Mouse (Mus musculus): ENCODE data around the gene C1galt1. TPM values are rescaled to one million over a fixed set of nuclear protein-coding genes. Genes with fewer than 3 reads are reported as not detected.

C1galt1 gene
- polyA plus RNA-seq, 1 experiment from 2014 or later, result 5.3 TPM

DNA sequence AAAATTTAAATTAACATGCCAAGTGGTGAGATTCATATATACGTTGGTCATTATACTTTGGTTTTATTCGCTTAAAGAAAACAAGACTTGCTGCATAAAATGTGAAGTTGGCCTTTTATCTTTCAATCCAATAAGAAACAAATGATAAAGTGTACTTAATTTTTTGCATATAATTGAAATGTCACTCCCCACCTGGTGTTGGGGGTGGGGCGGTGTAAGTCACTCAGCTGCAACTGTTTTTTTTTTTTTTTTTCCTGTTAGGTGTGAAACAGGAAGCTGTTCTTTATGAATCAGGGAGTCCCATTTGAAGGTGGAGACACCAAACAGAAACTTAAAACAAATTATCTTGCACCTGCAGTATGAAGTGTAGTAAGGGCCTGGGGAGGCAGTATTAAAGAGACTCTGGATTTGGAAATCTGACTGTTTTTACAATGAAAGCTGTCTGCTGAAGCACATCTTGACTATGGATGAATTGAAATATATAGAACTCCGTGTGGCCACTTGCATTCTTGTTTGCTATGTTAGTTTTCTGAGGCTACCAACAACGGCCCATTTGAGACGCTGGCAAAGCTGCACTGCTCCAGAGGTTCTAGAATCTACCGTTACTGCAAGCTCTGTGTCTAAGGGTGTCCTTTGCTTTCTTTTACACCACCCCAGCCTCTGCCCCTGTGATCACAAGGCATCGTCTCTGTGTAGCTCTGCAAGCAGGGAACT is 2.2 kb downstream of the C1galt1 start:
- ATAC-seq, result no peak
- no peaks in the 10 kb centered on the region for H3K36me3 ChIP-seq
- no peaks in the 10 kb centered on the region for H3K9me3 ChIP-seq
- H3K4me2 ChIP-seq (replicated peaks), result peak overlapping the region; percentile 42
- WGBS, result 75% methylated on average over 8 of the region's 8 CpGs
- peaks cover 8% of the 10 kb centered on the region; the same call in 1 of the 2 replicates for H3K4me1 ChIP-seq (replicated peaks)
- H3K9ac ChIP-seq, result no peak overlapping the region
- H3K27me3 ChIP-seq (replicated peaks), result no peaks in the 10 kb centered on the region
- H3K27ac ChIP-seq, result no peak overlapping the region
- no peak overlapping the region for H3K4me3 ChIP-seq (replicated peaks)

DNA sequence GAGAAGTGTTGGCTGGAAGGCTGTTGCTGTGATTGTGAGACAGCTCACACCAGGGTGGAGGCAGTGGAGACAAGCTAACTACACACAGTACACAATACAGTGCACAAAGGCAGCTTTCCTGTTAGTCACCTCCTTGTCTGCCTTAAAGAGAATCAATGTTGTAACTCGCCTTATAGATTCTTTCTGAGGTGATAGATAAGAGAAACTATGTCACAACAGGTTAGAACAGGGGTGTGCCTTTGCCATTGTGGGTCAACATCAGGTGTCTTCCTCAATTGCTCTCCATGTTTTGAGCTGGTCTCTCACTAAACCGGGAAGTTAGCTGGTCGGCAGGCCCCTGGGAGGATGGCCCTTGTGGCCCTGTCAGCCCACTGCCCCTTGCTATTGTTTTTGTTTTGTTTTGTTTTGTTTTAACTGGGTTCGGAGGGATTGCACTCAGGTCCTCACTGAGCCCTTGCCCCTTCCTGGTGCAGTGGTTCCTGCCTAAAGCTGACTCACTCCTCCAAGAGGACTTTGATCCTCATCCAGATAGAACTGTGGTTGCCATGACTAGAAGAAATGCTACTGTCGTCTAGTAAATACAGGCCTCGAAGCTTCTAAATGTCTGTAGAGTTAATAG is 3.4 kb downstream of the C1galt1 start:
- peak; percentile 54 for ATAC-seq
- Histone ChIP-seq H3K4me1 (replicated peaks) (peaks cover 8% of the 10 kb centered on the region; the same call in 1 of the 2 replicates), H3K36me3 (no peaks in the 10 kb centered on the region), H3K4me3 (replicated peaks) (no peak overlapping the region), H3K27me3 (replicated peaks) (no peaks in the 10 kb centered on the region), H3K9me3 (no peaks in the 10 kb centered on the region), H3K27ac (peak overlapping the region; percentile 66; the same call in 1 of the 2 replicates), H3K4me2 (replicated peaks) (peak overlapping the region; percentile 42), H3K9ac (no peak overlapping the region)
- 48% methylated on average over 6 of the region's 6 CpGs for WGBS

DNA sequence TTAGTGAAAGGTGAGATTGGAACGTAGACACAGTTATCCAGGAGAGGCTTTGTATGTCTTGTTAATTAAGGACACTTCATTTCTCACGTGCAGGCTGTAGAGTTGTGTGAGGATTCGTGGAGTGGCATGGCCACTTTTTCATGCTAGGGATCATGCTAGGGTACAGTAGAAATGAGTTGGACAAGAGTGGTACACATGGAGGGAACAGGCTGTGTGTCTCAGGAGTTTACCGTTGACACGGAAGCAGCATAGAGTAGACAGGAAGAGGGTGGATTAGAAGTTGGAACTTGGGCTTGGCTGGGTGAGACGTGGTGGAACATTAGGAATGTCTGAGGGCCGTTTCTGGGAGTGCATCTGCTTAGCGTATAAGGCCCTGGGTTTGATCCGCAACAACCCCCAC is 4.1 kb downstream of the C1galt1 start:
- Histone ChIP-seq H3K9ac (no peak overlapping the region), H3K9me3 (no peaks in the 10 kb centered on the region), H3K36me3 (no peaks in the 10 kb centered on the region), H3K4me3 (replicated peaks) (no peak overlapping the region), H3K4me2 (replicated peaks) (no peak overlapping the region), H3K27me3 (replicated peaks) (no peaks in the 10 kb centered on the region), H3K27ac (no peak overlapping the region), H3K4me1 (replicated peaks) (peaks cover 8% of the 10 kb centered on the region; the same call in 1 of the 2 replicates)
- ATAC-seq, result no peak
- WGBS, result 81% methylated on average over 9 of the region's 9 CpGs

DNA sequence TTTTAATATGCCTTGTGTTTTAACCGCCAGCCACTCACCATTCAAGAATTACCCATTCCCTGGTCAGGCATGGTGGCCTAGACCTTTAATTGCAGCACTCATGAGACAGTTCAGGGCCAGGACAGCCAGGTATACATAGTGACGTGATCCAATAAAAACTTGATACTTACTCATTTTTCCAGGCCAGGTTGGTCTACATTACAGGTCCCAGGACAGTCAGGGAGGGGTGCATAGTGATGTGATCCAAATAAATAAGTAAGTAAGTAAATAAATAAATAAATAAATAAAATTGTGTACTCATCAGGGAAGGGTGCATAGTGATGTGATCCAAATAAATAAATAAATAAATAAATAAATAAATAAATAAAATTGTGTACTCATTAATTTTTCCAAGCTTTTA is 6.4 kb downstream of the C1galt1 start:
- Histone ChIP-seq H3K9ac (no peak overlapping the region), H3K9me3 (no peaks in the 10 kb centered on the region), H3K27ac (no peak overlapping the region), H3K27me3 (replicated peaks) (no peaks in the 10 kb centered on the region), H3K4me1 (replicated peaks) (peaks cover 8% of the 10 kb centered on the region; the same call in 1 of the 2 replicates), H3K36me3 (no peaks in the 10 kb centered on the region), H3K4me3 (replicated peaks) (no peak overlapping the region), H3K4me2 (replicated peaks) (no peak overlapping the region)
- ATAC-seq, result no peak
- WGBS, result 86% methylated on average over 2 of the region's 2 CpGs

DNA sequence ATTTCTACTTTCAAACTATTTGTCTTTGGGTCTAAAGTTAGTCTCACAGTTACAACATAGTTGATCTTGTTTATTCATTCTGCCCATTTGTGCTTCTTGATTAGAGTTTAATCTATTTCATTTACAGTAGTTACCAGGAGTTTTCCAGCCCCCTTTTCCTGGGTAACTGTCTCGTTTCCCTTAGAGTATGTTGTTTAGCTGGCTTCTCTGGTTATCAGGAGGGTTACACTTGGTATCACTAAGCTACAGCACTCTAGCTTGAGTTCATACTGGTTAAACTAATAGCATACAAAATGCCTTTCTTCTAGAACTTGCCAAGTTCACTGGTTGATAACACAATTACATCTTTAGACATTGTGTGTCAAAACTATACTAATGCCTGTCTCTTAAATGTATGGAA is 8.3 kb downstream of the C1galt1 start:
- Histone ChIP-seq H3K36me3 (no peaks in the 10 kb centered on the region), H3K4me1 (replicated peaks) (0 out of 2 replicates have a peak, but pooled peaks cover 5% of the 10 kb centered on the region), H3K4me2 (replicated peaks) (no peak overlapping the region), H3K27me3 (replicated peaks) (no peaks in the 10 kb centered on the region), H3K4me3 (replicated peaks) (no peak overlapping the region), H3K9ac (no peak overlapping the region), H3K27ac (no peak overlapping the region), H3K9me3 (no peaks in the 10 kb centered on the region)
- WGBS, result 62% methylated on average over 1 of the region's 1 CpGs
- no peak for ATAC-seq

DNA sequence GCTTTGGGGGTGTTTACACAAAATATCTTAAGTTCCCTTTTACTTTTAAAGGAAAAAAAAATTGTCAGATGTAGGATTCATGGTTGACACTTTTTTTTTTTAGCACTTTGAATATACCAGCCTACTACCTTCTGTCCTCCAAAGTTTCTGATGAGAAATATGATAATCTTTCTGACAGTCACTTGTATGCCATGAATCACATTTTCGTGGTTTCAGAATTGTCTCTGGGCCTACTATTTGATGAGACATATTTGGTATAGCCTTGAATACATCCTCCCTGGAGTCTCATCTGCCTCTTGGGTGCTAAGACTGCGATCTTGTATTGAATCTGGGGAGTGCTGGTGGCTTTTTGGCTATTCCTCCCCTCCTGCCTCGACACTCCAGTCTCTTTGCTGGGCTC is 8.8 kb downstream of the C1galt1 start:
- H3K27ac ChIP-seq, result no peak overlapping the region
- H3K4me2 ChIP-seq (replicated peaks), result no peak overlapping the region
- WGBS, result 84% methylated on average over 3 of the region's 3 CpGs
- H3K4me3 ChIP-seq (replicated peaks), result no peak overlapping the region
- no peak overlapping the region for H3K9ac ChIP-seq
- H3K4me1 ChIP-seq (replicated peaks), result 0 out of 2 replicates have a peak, but pooled peaks cover 5% of the 10 kb centered on the region
- H3K9me3 ChIP-seq, result no peaks in the 10 kb centered on the region
- H3K36me3 ChIP-seq, result no peaks in the 10 kb centered on the region
- ATAC-seq, result no peak
- H3K27me3 ChIP-seq (replicated peaks), result no peaks in the 10 kb centered on the region

DNA sequence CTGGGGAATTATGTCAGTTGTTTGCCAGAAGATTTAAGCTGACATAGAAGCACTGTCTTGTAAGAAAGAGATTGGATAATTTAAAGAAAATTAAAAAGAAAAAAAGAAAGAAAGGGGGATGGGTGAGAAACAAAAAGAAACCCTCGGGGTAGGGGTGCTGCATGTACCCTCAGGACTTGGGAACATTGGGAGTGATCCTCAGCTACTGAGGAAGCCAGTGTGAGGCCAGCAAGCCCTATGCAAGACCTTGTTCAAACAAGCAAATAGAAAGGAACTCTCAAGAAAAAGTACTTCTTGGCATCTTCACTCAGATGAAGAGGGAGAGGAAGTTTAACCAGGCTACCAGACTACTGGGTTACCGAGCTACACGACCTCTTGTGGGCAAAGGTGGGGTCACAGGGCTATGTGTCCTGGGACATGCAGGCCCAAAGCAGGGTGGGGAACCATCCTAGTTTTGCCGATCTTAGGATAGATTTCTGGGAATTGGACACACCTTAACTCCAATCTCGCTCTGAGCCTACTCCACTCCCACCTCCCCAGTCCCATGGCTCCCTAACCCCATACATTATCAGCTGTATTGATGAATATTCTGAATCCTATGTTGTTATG is 12.1 kb downstream of the C1galt1 start:
- peak; percentile 31; the same call in 1 of the 2 replicates for ATAC-seq
- Histone ChIP-seq H3K27ac (no peak overlapping the region), H3K4me2 (replicated peaks) (no peak overlapping the region), H3K9ac (no peak overlapping the region), H3K27me3 (replicated peaks) (no peaks in the 10 kb centered on the region), H3K4me1 (replicated peaks) (no peaks in the 10 kb centered on the region), H3K4me3 (replicated peaks) (no peak overlapping the region), H3K9me3 (no peaks in the 10 kb centered on the region), H3K36me3 (no peaks in the 10 kb centered on the region)
- whole genome bisulfite sequencing, result 70% methylated on average over 5 of the region's 5 CpGs

DNA sequence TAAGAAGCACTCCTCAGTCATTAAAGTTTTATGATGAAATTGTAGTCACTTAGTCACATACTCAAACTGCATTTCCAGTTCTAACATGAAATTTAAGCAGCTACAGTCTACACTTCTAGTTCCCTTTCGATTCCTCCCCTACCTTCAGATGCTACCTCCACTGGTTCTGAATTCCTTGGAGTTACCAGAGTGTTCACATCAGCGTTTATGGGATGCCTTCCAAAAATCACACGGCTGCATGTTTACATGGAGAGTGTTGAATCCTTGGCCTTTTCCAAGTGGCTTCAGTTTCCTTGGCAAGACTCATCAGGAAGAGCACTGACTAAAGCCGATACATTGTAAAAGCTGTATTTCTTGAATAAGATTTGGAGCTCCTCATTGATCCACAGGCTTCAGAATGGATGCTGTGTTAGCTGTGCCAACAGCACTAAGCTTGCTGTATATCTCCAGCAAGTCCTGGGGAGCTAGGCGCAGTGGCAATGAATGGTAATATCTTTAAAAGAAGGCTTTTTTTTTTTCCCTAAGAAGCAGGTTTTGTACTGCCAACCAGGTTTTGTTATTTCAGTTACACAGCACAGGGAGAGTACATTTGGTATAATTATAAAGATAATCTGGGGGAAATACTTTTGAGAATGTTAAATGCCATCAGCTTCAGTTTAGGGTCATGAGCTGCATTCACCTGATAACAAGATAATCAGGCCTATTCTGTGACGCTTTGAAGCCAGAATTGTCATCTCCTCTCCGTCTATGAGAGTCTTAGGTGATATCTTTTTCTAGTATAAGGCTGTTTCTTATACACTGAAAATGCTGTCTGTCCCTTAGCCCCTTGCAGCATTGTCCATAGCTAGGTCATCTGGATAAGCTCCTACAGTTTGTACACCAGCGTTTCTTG is 13.0 kb downstream of the C1galt1 start:
- Histone ChIP-seq H3K36me3 (no peaks in the 10 kb centered on the region), H3K9me3 (no peaks in the 10 kb centered on the region), H3K4me1 (replicated peaks) (no peaks in the 10 kb centered on the region), H3K9ac (no peak overlapping the region), H3K27ac (no peak overlapping the region), H3K4me3 (replicated peaks) (no peak overlapping the region), H3K4me2 (replicated peaks) (no peak overlapping the region), H3K27me3 (replicated peaks) (no peaks in the 10 kb centered on the region)
- ATAC-seq, result no peak
- 72% methylated on average over 8 of the region's 8 CpGs for WGBS

DNA sequence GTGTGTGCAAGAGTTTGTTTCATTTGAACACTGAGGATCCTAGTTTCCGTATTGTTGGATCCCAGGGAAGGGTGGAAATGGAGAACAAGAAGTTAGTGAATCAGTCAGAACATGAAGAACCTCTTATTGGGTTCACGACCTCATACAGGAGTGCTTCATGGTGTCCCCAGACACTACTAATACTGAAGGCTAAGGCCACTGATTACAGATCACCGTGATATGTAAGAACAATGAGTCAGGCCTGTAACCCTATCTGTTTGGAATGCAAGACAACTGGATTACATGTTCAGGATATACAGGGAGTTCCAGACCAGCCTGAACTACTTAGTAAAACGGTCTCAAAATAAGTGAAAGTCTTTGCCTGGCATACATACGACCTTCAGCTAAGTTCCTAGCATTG is 13.9 kb downstream of the C1galt1 start:
- WGBS, result 77% methylated on average over 5 of the region's 5 CpGs
- Histone ChIP-seq H3K36me3 (no peaks in the 10 kb centered on the region), H3K9ac (no peak overlapping the region), H3K4me2 (replicated peaks) (no peak overlapping the region), H3K9me3 (no peaks in the 10 kb centered on the region), H3K27me3 (replicated peaks) (no peaks in the 10 kb centered on the region), H3K4me1 (replicated peaks) (no peaks in the 10 kb centered on the region), H3K4me3 (replicated peaks) (no peak overlapping the region), H3K27ac (no peak overlapping the region)
- no peak for ATAC-seq

DNA sequence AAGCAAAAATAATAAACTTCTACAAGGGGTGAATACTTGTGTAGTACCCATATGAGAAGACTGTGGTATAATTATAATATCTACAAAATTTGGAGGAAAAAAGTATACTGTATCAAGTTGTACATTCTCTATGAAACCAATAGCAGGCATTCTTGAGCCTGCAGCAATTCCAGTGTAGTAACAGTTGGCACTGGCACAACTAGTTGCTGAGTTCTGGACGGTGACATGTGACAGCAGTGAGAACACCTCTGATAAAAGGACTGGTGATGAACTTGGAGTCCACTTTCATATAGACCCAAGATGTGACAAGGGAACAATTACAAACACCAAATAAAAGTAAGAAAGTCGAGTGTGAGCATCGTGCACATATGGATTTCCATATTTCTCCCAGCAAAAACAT is 14.5 kb downstream of the C1galt1 start:
- no peak for ATAC-seq
- Histone ChIP-seq H3K27me3 (replicated peaks) (no peaks in the 10 kb centered on the region), H3K4me3 (replicated peaks) (no peak overlapping the region), H3K27ac (no peak overlapping the region), H3K9ac (no peak overlapping the region), H3K4me1 (replicated peaks) (no peaks in the 10 kb centered on the region), H3K9me3 (no peaks in the 10 kb centered on the region), H3K4me2 (replicated peaks) (no peak overlapping the region), H3K36me3 (no peaks in the 10 kb centered on the region)
- 88% methylated on average over 3 of the region's 3 CpGs for WGBS

DNA sequence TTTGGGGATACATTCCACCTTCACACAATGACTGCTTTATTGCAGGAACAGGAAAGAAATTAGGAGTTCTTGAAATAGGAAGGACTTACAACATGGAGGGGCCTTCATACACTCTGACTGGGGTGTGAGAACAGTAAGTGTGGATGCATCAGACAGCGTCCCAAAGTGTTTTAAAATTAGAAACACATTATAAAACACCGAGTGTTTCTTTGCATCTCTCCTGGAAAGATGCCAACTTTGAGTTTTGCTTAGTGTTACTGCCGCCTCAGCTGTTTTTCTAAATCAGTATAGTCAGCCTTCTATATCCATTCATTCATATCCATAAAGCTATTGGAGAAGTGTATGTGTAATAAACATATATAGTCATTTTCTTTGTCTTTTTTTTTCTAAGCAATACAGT is 16.4 kb downstream of the C1galt1 start:
- Histone ChIP-seq H3K27me3 (replicated peaks) (no peaks in the 10 kb centered on the region), H3K4me3 (replicated peaks) (no peak overlapping the region), H3K27ac (no peak overlapping the region), H3K9ac (no peak overlapping the region), H3K9me3 (no peaks in the 10 kb centered on the region), H3K4me1 (replicated peaks) (no peaks in the 10 kb centered on the region), H3K36me3 (no peaks in the 10 kb centered on the region), H3K4me2 (replicated peaks) (no peak overlapping the region)
- 42% methylated on average over 3 of the region's 3 CpGs for WGBS
- ATAC-seq, result no peak

DNA sequence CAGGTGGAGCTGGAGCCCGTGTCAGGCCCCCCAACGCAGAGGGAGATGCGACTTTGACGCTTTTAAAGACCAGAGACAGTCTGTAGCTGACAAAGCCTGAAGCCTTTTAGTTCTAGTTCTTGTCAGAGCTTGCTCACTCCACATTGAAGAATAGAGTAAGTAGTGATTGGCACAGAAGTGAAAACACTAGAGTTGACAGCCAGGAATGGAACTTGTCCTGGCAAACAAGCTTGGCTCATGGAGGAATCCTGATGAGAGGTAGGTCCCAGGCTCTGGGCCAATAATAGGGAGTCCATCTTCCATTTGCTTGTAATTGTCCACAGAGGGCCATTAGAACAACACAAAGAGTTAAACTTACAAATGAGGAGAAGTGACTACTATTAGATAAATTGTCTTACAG is 18.7 kb downstream of the C1galt1 start:
- WGBS, result 87% methylated on average over 4 of the region's 4 CpGs
- H3K9me3 ChIP-seq, result no peaks in the 10 kb centered on the region
- no peak overlapping the region for H3K9ac ChIP-seq
- no peak overlapping the region for H3K4me3 ChIP-seq (replicated peaks)
- no peak overlapping the region for H3K4me2 ChIP-seq (replicated peaks)
- H3K4me1 ChIP-seq (replicated peaks), result no peaks in the 10 kb centered on the region
- H3K36me3 ChIP-seq, result no peaks in the 10 kb centered on the region
- H3K27me3 ChIP-seq (replicated peaks), result no peaks in the 10 kb centered on the region
- H3K27ac ChIP-seq, result no peak overlapping the region
- no peak for ATAC-seq
